8 mouse cellular contexts compared by ENCODE assay signal in the genomic region with DNA sequence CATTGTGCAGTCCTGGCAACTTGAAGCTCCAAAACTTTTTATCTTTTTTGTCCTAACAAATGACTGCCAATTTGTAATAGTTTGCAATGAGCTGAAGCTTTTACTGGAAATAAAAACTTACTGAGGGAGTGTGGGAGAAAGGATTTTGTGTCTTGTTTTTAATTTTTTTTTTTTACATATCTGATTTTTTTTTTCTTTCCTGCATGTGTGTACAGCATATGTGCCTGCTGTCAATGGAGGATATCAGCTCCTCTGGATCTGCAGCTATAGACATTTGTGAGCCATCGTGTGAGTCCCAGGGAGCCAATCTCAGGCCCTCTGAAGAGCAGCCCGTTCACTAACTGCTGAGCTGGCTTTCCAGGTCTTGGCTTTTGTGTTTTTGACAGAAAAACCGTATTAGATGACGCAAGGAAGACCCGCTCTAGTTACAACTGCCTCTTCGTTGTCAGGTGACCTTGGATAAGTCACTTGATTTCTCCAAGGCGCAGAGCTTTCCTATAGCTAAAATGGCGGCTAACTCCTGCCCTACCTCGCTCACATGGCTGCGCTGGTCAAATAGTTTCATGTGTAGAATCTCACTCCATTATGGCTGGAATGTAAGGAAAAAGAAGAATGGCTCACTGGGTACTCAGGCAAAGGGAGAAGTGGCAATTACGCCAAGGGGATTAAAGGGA. TPM values are rescaled to one million over a fixed set of nuclear protein-coding genes. Genes with fewer than 3 reads are reported as not detected.
DNase-seq lines count a peak whose midpoint lies in the region; ATAC-seq and TF ChIP-seq lines count a peak whose summit lies in the region.

No protein-coding gene starts in this region.

- no peak for DNase-seq in heart, postnatal 10 days
- no peak for DNase-seq in ES-E14 (ENCODE audit: low read depth, low spot score)
- DNase-seq in midbrain, embryonic 11.5 days (ENCODE audit: low spot score, missing footprints): no peak
- DNase-seq in spleen, adult 18-20 months: no peak
- DNase-seq in T-cell, adult 2 months (ENCODE audit: low spot score): no peak
- DNase-seq in embryo, embryonic 10.5 days (ENCODE audit: low spot score): no peak

- H3K9ac ChIP-seq in heart, embryonic 13.5 days: peak overlapping the region; percentile 91
- H3K9ac ChIP-seq in ES-E14 (ENCODE audit: insufficient read depth, low read depth, low read length, poor library complexity, severe bottlenecking): peak overlapping the region; percentile 100
- peak overlapping the region; percentile 87 for H3K9ac ChIP-seq in heart, embryonic 16.5 days (ENCODE audit: low read length)
- H3K9ac ChIP-seq in midbrain, embryonic 11.5 days (ENCODE audit: low read length): peak overlapping the region; percentile 82

- ATAC-seq in heart, embryonic 13.5 days (ENCODE audit: extremely low read depth, insufficient number of reproducible peaks, low FRiP score, low TSS enrichment): no peak
- ATAC-seq in heart, embryonic 16.5 days (replicated peaks; ENCODE audit: extremely low read depth, insufficient read depth, low FRiP score): no peak
- no peak for ATAC-seq in midbrain, embryonic 11.5 days (ENCODE audit: low FRiP score)

- H3K27ac ChIP-seq in heart, embryonic 13.5 days (replicated peaks): peak overlapping the region; percentile 92
- peak overlapping the region; percentile 95 for H3K27ac ChIP-seq in ES-E14 (ENCODE audit: insufficient read depth, low read depth, low read length, poor library complexity, severe bottlenecking)
- peak overlapping the region; percentile 90 for H3K27ac ChIP-seq in heart, embryonic 16.5 days (ENCODE audit: low read length)
- H3K27ac ChIP-seq in midbrain, embryonic 11.5 days (ENCODE audit: low read depth, low read length): no peak overlapping the region

- no peaks in the 10 kb centered on the region for H3K9me3 ChIP-seq in heart, embryonic 13.5 days
- H3K9me3 ChIP-seq in ES-E14 (ENCODE audit: control insufficient read depth, insufficient read depth, low read depth, low read length): no peaks in the 10 kb centered on the region
- H3K9me3 ChIP-seq in heart, embryonic 16.5 days (replicated peaks; ENCODE audit: control insufficient read depth, low read length): no peaks in the 10 kb centered on the region
- no peaks in the 10 kb centered on the region for H3K9me3 ChIP-seq in midbrain, embryonic 11.5 days (ENCODE audit: control insufficient read depth, low read length)

- no peaks in the 10 kb centered on the region for H3K36me3 ChIP-seq in heart, embryonic 13.5 days
- peaks cover 4% of the 10 kb centered on the region for H3K36me3 ChIP-seq in ES-E14 (ENCODE audit: control insufficient read depth, insufficient read depth, low read length, poor library complexity, severe bottlenecking)
- no peaks in the 10 kb centered on the region for H3K36me3 ChIP-seq in heart, embryonic 16.5 days (ENCODE audit: control insufficient read depth, insufficient read depth)
- H3K36me3 ChIP-seq in midbrain, embryonic 11.5 days (ENCODE audit: control insufficient read depth, insufficient read depth, low read length): no peaks in the 10 kb centered on the region

- in situ Hi-C loops in ES-E14 (cut with MboI; ENCODE audit: low sequenced_read_pairs in 2 of 2, unreplicated experiment in 2 of 2): no loop called here

- peak overlapping the region; percentile 73 for H3K4me3 ChIP-seq in heart, embryonic 13.5 days
- peak overlapping the region; percentile 68 to 96 for H3K4me3 ChIP-seq in ES-E14 (ENCODE audit: insufficient read depth in 1 of 2, low read depth in 1 of 2, low read length in 2 of 2, poor library complexity in 1 of 2, severe bottlenecking in 1 of 2)
- peak overlapping the region; percentile 62 for H3K4me3 ChIP-seq in heart, embryonic 16.5 days (ENCODE audit: low read length)
- peak overlapping the region; percentile 64 for H3K4me3 ChIP-seq in midbrain, embryonic 11.5 days (ENCODE audit: low read depth, low read length)

- peaks cover 3% of the 10 kb centered on the region; the same call in 1 of the 2 replicates for H3K27me3 ChIP-seq in heart, embryonic 13.5 days (replicated peaks)
- no peaks in the 10 kb centered on the region for H3K27me3 ChIP-seq in heart, embryonic 16.5 days (ENCODE audit: control insufficient read depth, insufficient read depth, low read length)
- H3K27me3 ChIP-seq in midbrain, embryonic 11.5 days (ENCODE audit: control insufficient read depth, insufficient read depth, low read length): peaks cover 16% of the 10 kb centered on the region; the same call in 1 of the 2 replicates

- intact Hi-C loops in heart, postnatal 10 days (cut with DNase I): no loop called here

- WGBS in heart, embryonic 13.5 days: 84% methylated on average over 11 of the region's 11 CpGs
- 89% methylated on average over 11 of the region's 11 CpGs for WGBS in heart, embryonic 16.5 days
- 85% methylated on average over 11 of the region's 11 CpGs for whole genome bisulfite sequencing in midbrain, embryonic 11.5 days

- H3K4me1 ChIP-seq in heart, embryonic 13.5 days: peaks cover 42% of the 10 kb centered on the region
- peaks cover 2 to 5% of the 10 kb centered on the region in 2 experiments; a peak in 3 of 4 replicates for H3K4me1 ChIP-seq in ES-E14 (ENCODE audit: control insufficient read depth in 2 of 2, insufficient read depth in 2 of 2, low read length in 2 of 2, poor library complexity in 1 of 2)
- H3K4me1 ChIP-seq in heart, embryonic 16.5 days (ENCODE audit: control insufficient read depth, insufficient read depth, low read length): peaks cover 33% of the 10 kb centered on the region
- peaks cover 33% of the 10 kb centered on the region for H3K4me1 ChIP-seq in midbrain, embryonic 11.5 days (ENCODE audit: control insufficient read depth, insufficient read depth, low read length)

- peak overlapping the region; percentile 82 for H3K4me2 ChIP-seq in heart, embryonic 13.5 days
- peak overlapping the region; percentile 83 for H3K4me2 ChIP-seq in heart, embryonic 16.5 days (ENCODE audit: low read depth, low read length)
- peak overlapping the region; percentile 62 for H3K4me2 ChIP-seq in midbrain, embryonic 11.5 days

TF ChIP-seq in ES-E14, 5 proteins besides CTCF, POLR2A, EP300 and RAD21:
- TF ChIP-seq MAFK (IDR thresholded peaks at IDR 0.05; ENCODE audit: insufficient read depth, low read depth, low read length) (peak; percentile 90), CHD2 (IDR thresholded peaks at IDR 0.05; ENCODE audit: low read depth, low read length) (no peak)

RNA-seq across cellular contexts. Expression of gene Hexim1, which starts 1.6 kb away (rescaled TPM):
- polyA plus RNA-seq in heart, embryonic 13.5 days (2015; fragmentation: Nextera tagmentation; extraction: Ambion mirVana): 2.8 and 3.0 TPM in 2 replicates
- total RNA-seq in heart, postnatal 10 days (2021): 10 to 100 TPM; 20.4 to 22.6 TPM
- 20.0 and 29.1 TPM in 2 replicates for total RNA-seq in ES-E14 (2012; rRNA removed)
- 2.9 TPM in 2 replicates for polyA plus RNA-seq in heart, embryonic 16.5 days (2015; fragmentation: Nextera tagmentation; extraction: Ambion mirVana)
- 4.6 and 5.2 TPM in 2 replicates for polyA plus RNA-seq in midbrain, embryonic 11.5 days (2014; fragmentation: Nextera tagmentation; extraction: Ambion mirVana)

RNA-seq across cellular contexts. Expression of gene Acbd4, which starts 12.9 kb away (rescaled TPM):
- 12.0 and 14.3 TPM in 2 replicates for polyA plus RNA-seq in heart, embryonic 13.5 days (2015; fragmentation: Nextera tagmentation; extraction: Ambion mirVana)
- 10 to 100 TPM; 35.5 to 37.4 TPM for total RNA-seq in heart, postnatal 10 days (2021)
- 14.0 and 19.7 TPM in 2 replicates for total RNA-seq in ES-E14 (2012; rRNA removed)
- 21.5 and 21.8 TPM in 2 replicates for polyA plus RNA-seq in heart, embryonic 16.5 days (2015; fragmentation: Nextera tagmentation; extraction: Ambion mirVana)
- 8.2 and 10.5 TPM in 2 replicates for polyA plus RNA-seq in midbrain, embryonic 11.5 days (2014; fragmentation: Nextera tagmentation; extraction: Ambion mirVana)

RNA-seq across cellular contexts. Expression of gene Plcd3, which starts 12.9 kb away (rescaled TPM):
- polyA plus RNA-seq in heart, embryonic 13.5 days (2015; fragmentation: Nextera tagmentation; extraction: Ambion mirVana): 7.8 and 8.7 TPM in 2 replicates
- 10 to 100 TPM; 26.7 to 27.7 TPM for total RNA-seq in heart, postnatal 10 days (2021)
- total RNA-seq in ES-E14 (2012; rRNA removed): 8.0 and 13.2 TPM in 2 replicates
- 13.6 and 17.0 TPM in 2 replicates for polyA plus RNA-seq in heart, embryonic 16.5 days (2015; fragmentation: Nextera tagmentation; extraction: Ambion mirVana)
- 0.63 and 0.86 TPM in 2 replicates for polyA plus RNA-seq in midbrain, embryonic 11.5 days (2014; fragmentation: Nextera tagmentation; extraction: Ambion mirVana)

RNA-seq across cellular contexts. Expression of gene Hexim2, which starts 17.8 kb away (rescaled TPM):
- polyA plus RNA-seq in heart, embryonic 13.5 days (2015; fragmentation: Nextera tagmentation; extraction: Ambion mirVana): 5.7 and 6.2 TPM in 2 replicates
- total RNA-seq in heart, postnatal 10 days (2021): 1 to 10 TPM; 3.1 to 3.9 TPM
- total RNA-seq in ES-E14 (2012; rRNA removed): 8.5 and 9.7 TPM in 2 replicates
- polyA plus RNA-seq in heart, embryonic 16.5 days (2015; fragmentation: Nextera tagmentation; extraction: Ambion mirVana): 6.1 and 7.4 TPM in 2 replicates
- 5.0 and 6.3 TPM in 2 replicates for polyA plus RNA-seq in midbrain, embryonic 11.5 days (2014; fragmentation: Nextera tagmentation; extraction: Ambion mirVana)

RNA-seq across cellular contexts. Expression of gene Fmnl1, which starts 56.5 kb away (rescaled TPM):
- 2.0 and 2.6 TPM in 2 replicates for polyA plus RNA-seq in heart, embryonic 13.5 days (2015; fragmentation: Nextera tagmentation; extraction: Ambion mirVana)
- 10 to 100 TPM; 14.4 to 15.6 TPM for total RNA-seq in heart, postnatal 10 days (2021)
- 0.94 and 1.9 TPM in 2 replicates for total RNA-seq in ES-E14 (2012; rRNA removed)
- 4.0 and 7.6 TPM in 2 replicates for polyA plus RNA-seq in heart, embryonic 16.5 days (2015; fragmentation: Nextera tagmentation; extraction: Ambion mirVana)
- polyA plus RNA-seq in midbrain, embryonic 11.5 days (2014; fragmentation: Nextera tagmentation; extraction: Ambion mirVana): 0.65 and 0.87 TPM in 2 replicates
